Mouse (Mus musculus): Measurements from ENCODE around the gene Phykpl.
"Not testable (repeated sequence)": the region's sequence is repeated elsewhere in the genome, so short reads cannot be mapped to it uniquely, and the experiment has no call there.

Gene Phykpl

DNA sequence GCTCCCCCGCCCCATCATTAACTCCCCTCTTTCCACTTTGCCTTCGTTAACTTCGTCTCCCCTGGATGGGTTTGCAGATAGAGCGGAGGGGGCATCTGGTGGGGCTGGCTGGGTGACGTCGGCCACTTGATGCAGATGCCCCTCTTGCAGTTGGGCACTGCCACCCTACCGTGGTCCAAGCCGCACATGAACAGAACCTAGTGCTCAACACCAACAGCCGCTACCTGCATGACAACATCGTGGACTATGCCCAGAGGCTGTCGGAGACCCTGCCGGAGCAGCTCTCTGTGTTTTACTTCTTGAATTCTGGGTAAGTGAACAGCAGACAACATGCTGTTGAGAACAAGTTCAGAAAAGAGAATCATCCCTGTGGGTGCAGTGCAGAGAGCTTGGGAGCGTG, 1.9 kb downstream of the Phykpl start:
- DNase-seq (ENCODE audit: low spot score) = no peak

DNA sequence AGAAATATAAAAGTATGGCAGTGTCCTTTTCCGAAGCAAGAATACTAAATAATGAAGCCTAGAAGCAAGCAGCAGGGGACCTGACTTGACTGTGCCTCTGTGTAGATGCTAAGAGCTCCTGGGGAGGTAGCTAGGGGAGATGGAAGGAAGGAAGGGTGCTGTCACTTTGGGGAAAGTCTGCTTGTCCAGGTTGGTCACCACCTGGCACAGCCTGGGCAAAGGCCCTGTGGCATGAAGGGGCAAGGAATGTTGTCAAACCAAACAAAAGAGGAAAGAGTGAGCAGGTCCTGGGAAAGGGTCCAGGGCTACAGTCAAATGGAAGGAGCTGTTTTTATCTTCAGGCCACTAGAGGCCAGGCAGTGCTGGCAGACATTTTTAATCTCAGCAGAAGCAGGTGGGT, 2.5 kb downstream of the Phykpl start:
- DNase-seq (ENCODE audit: low spot score) = no peak

DNA sequence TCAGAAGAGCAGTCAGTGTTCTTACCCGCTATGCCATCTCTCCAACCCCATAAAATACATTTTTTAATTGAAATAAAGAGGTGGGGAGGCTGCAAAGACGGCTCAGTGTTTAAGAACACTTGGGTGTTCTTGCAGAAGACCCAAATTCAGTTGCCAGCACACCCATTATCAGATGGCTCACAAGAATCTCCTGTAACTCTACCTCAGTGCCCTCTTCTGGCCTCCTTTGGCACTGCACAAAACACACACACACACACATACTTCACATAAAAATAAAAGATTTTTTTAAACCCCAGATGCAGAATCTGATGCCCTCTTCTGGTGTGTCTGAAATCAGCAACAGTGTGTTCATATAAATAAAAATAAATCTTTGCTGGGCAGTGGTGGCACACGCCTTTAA, 4.3 kb downstream of the Phykpl start:
- DNase-seq (ENCODE audit: low spot score) = no peak

DNA sequence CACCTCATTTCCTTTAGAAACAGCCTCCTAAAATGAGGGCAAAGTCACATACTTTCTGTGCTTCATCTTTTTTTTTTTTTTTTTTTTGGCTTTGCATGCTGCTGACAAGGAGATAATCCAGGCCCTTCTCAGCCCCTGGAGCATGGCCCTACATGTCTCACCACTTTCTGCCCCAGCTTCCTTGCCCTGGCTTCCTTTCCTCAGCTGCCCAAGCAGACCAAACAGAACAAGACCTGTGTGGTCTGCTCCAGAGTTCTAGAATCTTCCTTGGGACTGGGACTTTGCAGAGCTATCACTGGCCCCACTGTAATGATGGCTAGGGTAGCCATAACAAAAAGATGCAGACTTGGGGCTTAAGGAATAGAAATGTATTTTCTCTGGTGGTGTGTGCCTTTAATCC, 5.4 kb downstream of the Phykpl start:
- DNase-seq (ENCODE audit: low spot score) = no peak

DNA sequence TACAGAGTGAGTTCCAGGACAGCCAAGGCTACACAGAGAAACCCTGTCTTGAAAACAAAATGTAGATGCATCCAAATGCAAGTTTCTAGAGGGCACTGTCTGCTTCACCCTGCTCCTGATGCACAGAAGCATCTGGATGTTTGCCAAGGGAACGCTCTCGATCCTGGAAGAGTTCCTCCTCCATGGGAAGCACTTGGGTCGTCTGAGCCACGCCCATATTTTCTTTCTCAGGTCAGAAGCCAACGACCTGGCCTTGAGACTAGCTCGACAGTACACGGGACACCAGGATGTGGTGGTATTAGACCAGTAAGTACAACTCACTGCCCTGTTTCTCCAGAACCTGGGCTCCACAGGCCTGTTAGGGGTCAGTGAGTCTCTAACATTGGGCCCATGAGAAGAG, 6.6 kb downstream of the Phykpl start:
- no peak for DNase-seq (ENCODE audit: low spot score)

DNA sequence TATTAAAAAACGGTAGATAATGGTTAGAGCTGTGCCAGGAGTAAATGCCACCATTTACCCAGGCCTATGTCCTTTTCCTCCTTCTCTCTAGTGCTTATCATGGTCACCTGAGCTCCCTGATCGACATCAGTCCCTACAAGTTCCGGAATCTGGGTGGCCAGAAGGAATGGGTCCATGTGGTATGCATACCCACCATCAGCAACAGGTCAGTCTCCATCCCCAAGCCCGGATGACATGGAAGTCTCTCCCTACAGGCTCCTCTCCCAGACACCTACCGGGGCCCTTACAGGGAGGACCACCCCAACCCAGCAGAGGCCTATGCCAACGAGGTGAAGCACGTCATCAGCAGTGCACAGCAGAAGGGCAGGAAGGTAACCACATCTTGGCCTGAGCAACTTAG, 7.4 kb downstream of the Phykpl start:
- no peak for DNase-seq (ENCODE audit: low spot score)

DNA sequence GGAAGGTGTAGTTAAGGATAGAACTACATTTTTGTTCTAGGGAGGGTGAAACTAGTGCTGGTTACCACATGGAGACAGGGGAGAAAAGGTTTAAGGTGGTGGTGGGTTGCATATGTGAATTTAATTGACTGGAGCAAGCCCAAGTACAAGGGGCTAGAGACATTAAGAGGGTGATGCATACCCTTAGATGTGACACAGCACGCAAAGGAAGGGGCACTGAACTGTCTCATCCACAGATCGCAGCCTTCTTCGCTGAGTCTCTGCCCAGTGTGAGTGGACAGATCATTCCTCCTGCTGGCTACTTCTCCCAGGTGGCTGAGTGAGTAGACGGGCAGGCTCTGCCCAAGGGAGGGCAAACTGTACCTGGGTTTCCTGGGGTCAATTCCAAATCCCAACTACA, 8.8 kb downstream of the Phykpl start:
- no peak for DNase-seq (ENCODE audit: low spot score)

DNA sequence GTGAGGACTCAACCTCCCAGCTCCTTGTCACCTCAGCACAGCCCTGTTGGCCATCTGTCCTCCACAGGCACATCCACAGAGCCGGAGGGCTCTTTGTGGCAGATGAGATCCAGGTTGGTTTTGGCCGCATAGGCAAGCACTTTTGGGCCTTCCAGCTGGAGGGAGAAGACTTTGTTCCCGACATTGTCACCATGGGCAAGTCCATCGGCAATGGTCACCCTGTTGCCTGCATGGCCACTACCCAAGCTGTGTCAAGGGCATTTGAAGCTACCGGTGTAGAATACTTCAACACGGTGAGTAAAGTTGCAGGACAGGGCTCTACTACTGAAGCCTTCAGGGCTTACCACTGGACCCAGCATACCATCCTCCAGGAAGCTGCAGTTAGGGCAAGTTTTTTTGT, 9.3 kb downstream of the Phykpl start:
- DNase-seq (ENCODE audit: low spot score) = no peak

DNA sequence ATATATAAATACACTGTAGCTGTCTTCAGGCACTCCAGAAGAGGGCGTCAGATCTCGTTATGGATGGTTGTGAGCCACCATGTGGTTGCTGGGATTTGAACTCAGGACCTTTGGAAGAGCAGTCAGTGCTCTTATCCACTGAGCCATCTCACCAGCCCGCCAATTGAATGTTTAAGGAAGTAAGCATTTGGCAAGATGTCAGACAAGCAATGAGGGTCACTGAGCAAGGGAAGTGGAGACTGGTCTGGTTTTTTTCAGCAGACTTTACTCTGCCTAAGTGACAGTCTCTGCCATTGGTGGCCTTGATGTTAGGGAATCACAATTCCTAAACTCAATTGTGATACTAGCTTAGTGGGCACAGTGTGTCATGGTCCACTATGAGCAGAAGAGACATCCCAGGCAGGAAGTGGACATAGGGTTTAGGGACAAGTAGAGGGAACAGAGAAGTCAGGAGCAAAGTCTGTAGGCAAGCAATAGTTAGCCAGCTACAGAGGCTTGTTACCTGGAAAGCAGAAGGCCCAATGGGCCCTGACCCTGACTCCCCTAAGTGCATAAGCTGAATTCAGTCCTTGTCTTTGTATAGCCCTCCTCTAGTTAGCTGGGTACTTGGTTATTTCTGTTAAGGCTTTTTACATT, 10.3 kb downstream of the Phykpl start:
- no peak for DNase-seq (ENCODE audit: low spot score)

DNA sequence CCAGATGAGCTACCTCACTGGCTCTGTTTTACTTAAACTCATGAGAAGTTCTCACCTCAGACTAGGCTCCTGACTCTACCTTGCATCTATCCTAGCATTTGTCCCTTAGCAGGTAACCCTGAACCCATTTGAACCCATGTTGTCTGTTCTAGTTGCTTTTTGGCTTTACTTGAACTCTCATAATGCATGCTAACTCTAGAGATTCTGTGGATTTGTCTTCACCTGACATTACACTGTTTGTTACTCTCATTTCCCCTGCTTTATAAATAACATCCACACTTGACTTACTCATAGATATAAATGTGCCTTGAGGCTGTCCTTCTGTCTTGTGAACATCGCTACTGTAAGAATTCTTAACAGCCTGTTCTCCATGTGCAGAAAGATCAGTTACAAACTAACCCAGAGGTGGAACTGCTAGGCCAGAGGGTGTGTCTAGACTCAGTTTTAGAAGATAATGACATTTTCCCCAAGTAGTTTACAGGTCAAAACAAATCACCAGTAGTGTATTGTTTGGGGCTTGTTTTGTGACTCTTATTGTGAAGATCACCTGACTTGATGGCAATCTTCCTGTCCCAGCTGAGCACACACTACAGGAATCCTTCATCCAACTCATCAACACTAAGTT, 11.0 kb downstream of the Phykpl start:
- no peak for DNase-seq (ENCODE audit: low spot score)

DNA sequence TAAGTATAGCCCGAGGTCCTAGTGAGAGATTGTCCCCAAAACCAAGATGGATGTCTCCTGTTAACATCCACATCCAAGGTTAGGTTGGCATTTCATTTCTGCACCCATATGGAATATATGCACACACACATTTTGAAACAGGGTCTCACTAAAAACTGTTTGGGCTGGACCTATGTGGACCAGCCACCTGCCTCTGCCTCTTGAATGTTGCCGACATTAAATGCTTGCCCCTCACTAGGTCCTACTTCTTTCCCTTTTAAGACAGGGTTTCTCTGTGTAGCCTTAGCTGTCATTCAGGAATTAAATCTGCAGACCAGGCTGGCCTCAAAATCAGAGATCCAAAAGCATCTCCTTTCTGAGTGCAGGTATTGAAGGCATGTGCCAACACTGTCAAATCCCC, 13.0 kb downstream of the Phykpl start:
- no peak for DNase-seq (ENCODE audit: low spot score)

DNA sequence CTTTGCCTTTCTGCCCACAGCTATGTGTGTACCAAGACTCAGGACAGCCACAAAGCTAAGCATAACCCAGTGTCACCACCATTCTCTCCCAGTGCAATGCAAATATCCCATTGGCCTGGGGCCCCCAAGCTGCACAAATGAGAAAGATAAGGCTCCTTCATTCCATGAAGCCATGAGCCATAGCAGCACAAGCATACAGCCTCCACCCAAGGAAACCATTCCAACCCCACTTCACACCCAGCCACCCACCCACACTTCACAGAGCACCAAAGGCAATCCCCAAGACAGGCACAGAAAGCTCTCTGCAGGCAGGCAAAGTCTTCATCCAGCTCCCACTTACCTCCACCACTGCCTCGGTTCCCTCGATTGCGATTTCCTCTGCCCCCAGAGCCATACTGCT, 17.7 kb downstream of the Phykpl start:
- DNase-seq (ENCODE audit: low spot score) = no peak

DNA sequence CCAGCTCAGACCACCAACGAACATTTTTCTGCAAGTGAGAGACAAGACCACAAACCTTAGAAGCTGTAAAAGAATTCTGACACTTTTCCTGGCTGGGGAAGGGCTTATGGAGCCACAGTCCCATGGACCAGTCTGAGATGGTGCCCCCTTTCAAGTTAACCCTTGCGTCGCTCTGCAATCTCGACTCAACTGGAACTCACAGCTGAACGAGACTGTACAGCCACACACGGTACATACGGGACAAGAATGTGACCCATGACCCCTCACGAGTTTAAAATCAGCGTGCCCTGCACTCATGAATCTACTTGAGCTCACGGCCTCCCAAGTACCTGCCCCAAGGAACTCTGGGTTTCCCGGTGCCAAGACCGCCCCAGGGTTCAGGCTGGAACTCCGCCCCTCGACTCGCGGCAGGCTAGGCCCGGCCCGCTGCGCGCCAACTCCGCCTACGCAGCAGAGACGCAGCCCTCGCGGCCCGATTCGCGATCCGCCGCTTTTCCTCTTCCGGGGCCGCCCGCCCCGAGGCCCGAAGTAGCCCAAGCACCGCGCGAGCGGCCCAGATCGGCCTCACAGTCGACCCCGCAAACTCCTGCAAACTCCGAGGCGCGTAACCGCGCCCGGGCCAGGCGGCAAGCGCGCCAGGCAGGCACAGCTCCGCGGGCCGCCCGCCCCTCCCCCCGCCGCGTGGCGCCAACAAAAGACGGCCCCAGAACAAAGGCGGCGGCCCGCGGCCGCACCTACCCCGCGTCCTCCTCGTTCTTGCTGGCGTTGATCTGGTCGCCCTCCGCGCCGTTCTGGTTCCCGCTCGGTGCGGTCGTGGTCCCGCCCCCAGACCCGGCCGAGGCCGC, 21.3 kb downstream of the Phykpl start:
- DNase-seq (ENCODE audit: low spot score) = peak; percentile 86

DNA sequence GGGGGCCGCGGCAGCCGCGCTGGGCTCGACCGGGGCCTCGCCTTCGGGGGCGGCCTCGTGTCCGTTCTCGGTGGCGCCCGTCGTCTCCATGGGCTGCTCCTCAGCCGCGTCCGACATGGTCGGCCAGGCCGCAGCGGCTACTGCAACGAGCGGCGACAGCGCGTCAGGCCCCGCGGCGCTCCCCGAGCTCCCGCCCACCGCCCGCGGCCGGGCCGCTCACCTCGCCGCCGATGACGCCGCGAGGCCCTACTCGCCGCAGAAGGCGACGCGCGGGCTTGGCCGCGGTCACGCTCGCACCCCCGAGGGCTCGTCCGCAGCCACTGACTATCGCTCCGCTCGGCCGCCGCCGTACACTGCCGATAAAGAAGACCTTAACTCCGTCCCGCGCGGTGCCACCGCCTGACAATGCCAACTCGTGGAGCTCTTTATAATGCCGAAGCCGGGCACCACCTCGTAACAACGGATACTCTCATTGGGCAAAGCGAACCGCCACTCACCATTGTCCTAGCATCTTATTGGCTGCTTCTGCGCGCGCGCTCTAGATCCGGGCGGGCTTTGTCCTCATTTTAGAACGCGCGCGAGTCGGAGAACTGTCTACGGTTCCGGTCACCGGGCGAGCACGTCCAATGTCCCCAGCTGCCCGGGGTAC, 22.0 kb downstream of the Phykpl start, which contains the start of gene Hnrnpab:
TSS of gene Hnrnpab (minus strand) at position 401 of the 649 bp plus-strand sequence.
- DNase-seq (ENCODE audit: low spot score) = peak; percentile 99

DNA sequence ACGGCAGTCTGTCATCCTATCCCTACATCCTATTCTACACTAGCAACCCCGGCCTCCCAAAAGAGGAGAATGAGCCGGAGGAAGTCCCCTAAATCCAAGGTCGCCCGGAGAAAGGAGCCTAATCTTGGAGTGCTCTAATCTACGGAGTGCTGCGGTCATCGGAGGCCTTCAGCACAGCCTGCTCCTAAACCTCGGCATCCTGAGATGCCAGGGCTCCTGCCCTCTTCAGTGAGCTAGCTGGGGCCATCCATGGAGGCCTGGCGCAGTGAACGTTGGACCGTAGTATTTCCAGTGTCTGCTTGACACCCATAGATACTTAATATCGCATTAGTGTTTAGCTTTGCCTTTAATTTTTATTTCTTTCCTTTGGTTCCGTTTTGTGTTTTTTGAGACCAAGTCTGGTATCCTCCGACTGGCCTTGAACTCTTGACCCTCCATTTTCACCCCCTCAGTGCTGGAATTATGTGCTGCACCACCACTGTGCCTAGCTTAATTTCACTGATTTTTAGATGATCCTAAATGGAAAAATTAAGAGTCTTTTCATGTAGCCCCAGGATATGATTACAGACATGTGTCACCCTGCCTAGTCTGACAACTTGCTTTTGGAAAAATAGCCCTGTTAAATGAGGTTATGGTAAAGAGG, 22.7 kb downstream of the Phykpl start:
- DNase-seq (ENCODE audit: low spot score) = no peak

DNA sequence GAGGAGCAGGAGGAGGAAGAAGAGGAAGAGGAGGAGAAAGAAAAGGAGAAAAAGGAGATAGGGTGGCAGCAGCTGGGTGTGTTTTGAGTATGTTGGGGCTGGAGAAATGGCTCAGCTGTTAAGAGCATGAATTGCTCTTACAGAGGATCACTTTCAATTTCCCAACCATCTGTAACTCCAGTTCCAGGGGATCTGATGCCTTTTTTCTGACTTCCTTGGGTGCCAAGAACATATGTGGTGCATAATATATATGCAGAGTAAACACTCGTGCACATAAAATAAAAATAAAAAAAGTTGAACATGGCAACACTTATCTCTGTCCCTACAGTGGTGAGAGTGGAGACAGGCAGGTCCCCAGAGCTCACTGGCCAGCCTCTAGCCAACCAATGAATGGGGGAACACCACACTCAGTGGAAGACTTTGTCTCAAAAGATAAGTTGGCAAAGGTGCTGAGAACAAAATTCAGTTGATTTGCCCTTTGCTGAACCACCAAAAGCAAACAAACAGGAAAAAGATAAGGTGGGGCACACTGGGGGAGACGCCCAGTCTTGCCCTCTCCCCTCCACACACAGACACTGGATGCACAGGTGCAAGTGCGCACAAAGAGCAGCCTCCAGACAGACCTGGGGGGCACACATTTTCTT, 24.8 kb downstream of the Phykpl start:
- DNase-seq (ENCODE audit: low spot score) = no peak

DNA sequence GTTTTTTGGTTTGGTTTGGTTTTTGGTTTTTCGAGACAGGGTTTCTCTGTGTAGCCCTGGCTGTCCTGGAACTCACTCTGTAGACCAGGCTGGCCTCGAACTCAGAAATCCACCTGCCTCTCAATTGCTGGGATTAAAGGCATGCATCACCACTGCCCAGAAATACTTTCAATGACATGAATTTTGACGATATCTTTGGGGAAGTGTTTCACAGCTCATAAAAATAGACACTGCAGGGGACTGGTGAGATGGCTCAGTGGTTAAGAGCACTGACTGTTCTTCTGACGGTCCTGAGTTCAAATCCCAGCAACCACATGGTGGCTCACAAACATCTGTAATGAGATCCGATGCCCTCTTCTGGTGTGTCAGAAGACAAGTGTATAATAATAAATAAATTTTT, 25.4 kb downstream of the Phykpl start:
- not testable (repeated sequence) for DNase-seq (ENCODE audit: low spot score)

DNA sequence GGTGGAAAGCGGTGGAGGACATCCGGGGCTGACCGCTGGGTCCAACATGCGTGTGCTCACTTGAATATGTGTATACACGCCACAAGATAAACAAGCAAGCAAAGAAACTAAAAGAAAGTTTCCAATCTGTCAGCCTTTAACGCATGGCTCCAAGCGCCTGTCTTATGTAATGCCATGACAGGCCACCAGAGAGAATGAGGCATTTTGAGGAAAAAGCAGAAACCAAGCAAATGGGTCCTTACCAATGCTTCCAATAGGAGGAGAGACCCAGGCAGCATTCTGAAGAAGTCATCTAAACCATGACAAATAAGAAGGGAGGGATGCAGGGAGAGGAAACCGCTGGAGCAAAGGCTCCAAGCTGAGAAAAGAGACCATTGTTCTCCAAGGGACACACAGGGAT, 29.7 kb downstream of the Phykpl start:
- DNase-seq (ENCODE audit: low spot score) = no peak

DNA sequence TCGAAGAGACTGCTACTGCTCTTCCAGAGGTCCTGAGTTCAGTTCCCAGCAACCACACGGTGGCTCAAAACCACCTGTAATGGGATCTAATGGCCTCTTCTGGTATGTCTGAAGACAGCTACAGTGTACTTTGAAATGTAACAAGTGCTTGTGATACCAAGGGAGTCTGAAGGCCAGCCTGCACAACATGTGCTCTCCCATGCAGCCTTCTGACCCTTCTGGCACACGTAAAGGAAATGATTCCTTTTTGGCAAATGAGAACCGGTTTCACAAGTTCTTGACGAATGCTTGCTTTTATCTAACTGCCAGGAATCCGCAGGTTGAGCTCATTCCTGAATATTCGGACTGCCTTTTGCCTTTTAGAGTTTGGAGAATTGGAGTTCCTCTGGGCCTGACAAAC, 30.6 kb downstream of the Phykpl start:
- DNase-seq (ENCODE audit: low spot score) = no peak

DNA sequence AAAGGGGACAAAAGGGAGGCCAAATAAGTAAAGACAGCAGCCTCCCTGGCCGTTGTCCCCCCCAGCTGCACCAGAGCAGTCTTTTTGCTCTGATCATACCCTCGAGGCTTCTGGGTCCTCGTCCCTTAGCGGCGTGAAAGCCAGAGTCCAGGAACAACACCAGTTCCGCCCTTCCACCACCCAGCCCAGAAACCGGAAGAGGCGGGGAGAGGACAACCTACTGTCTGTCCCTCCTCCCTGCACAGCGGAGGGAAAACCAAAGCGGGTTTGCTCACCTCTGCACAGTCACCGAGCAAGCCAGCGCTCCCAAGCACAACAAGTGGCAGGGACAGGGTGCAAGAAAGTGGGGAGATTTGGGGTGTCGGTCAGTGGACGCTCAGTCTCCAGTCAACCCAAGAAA, 31.0 kb downstream of the Phykpl start:
- DNase-seq (ENCODE audit: low spot score) = peak; percentile 82

DNA sequence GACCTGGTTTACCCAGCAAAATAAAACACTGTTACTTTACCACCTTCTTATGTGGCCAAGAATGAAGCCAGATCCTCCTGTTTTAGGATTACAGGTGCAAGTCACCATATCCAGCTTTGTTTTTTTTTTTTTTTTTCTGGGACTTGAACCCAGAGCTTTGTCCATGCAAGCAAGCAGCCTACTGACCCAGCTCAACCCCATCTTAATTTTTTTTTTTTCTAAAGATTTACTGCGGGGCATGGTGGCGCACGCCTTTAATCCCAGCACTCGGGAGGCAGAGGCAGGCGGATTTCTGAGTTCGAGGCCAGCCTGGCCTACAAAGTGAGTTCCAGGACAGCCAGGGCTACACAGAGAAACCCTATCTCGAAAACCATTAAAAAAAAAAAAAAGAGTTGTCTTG, 31.6 kb downstream of the Phykpl start:
- not testable (repeated sequence) for DNase-seq (ENCODE audit: low spot score)

DNA sequence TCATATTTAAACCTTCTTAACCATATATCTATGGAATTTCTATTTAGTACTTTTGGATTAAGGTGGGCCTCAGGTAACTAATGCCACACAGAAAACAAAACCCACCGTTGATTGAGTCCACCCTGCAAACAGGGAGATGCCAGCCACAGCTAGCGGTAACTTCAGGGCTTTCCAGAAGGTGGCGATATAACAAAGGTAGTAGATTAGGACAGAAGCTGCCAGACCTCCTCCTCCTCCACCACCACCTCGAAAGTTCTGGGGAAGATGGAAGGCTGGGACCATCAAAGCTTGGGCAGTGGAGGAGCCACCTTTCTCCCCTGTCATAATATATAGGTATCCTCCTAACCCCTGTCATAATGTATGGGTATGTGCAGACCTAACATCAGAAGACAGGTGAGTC, 33.1 kb downstream of the Phykpl start:
- peak; percentile 87 for DNase-seq (ENCODE audit: low spot score)

Measured in embryo, embryonic 10 days (tissue).